Comparison of ENCODE assay signal across 13 mouse cellular contexts in genomic region chr13:91985915-91986589, GRCm38 (mm10).
DNase-seq lines count a peak whose midpoint lies in the region; ATAC-seq and TF ChIP-seq lines count a peak whose summit lies in the region.
"Had no signal": no experiment of that assay in that cellular context is flagged by ENCODE, and none has a peak within 500 bp of the region (broad histone marks: within the 10 kb centered on the region; RNA-seq: fewer than 3 reads in every experiment).

No protein-coding gene starts in this region.

- H3K27ac ChIP-seq in midbrain, embryonic 14.5 days (replicated peaks; ENCODE audit: low read depth, low read length) = peak overlapping the region; percentile 65
- no peak overlapping the region for H3K27ac ChIP-seq in kidney, embryonic 16.5 days (ENCODE audit: low read length)
- H3K27ac ChIP-seq: heart, embryonic 13.5 days; liver, embryonic 14.5 days had no signal

- H3K4me3 ChIP-seq in midbrain, embryonic 14.5 days (replicated peaks; ENCODE audit: low read depth, low read length) = no peak overlapping the region
- H3K4me3 ChIP-seq in kidney, embryonic 16.5 days (ENCODE audit: low read length) = no peak overlapping the region
- H3K4me3 ChIP-seq: heart, embryonic 13.5 days had no signal

- TF ChIP-seq CTCF in brain, embryonic 14.5 days (IDR thresholded peaks at IDR 0.05; ENCODE audit: borderline replicate concordance, extremely low read depth, insufficient read depth, insufficient read length) = no peak

- intact Hi-C loops in left cerebral cortex, postnatal 10 days (cut with DNase I) = no loop called here

- H3K9me3 ChIP-seq in midbrain, embryonic 14.5 days (ENCODE audit: control insufficient read depth, low read length) = 0 out of 2 replicates have a peak, but pooled peaks cover 3% of the 10 kb centered on the region
- no peaks in the 10 kb centered on the region for H3K9me3 ChIP-seq in kidney, embryonic 16.5 days (ENCODE audit: low read length)

- TF ChIP-seq POLR2A in brain, embryonic 14.5 days (IDR thresholded peaks at IDR 0.05; ENCODE audit: borderline replicate concordance, extremely low read depth, insufficient read depth, insufficient read length, poor library complexity, severe bottlenecking) = no peak

- peak; percentile 72 for ATAC-seq in midbrain, embryonic 14.5 days (ENCODE audit: low FRiP score, low TSS enrichment)
- no peak for ATAC-seq in megakaryocyte progenitor cell, adult 5-6 weeks (replicated peaks; ENCODE audit: poor library complexity)
- ATAC-seq in kidney, embryonic 16.5 days (ENCODE audit: low FRiP score, low TSS enrichment) = no peak

- H3K4me1 ChIP-seq in midbrain, embryonic 14.5 days (ENCODE audit: control insufficient read depth, insufficient read depth, low read length) = no peaks in the 10 kb centered on the region; the same call in 1 of the 2 replicates
- H3K4me1 ChIP-seq in kidney, embryonic 16.5 days (ENCODE audit: insufficient read depth, low read length) = no peaks in the 10 kb centered on the region

- DNase-seq in R1 (ENCODE audit: low read depth, low spot score) = peak; percentile 6
- peak; percentile 78 for DNase-seq in brain, embryonic 14.5 days (ENCODE audit: low read depth)
- DNase-seq in forelimb bud, embryonic 11.5 days (ENCODE audit: low read depth, low spot score) = peak; percentile 14
- peak; percentile 72 for DNase-seq in midbrain, embryonic 14.5 days
- no peak for DNase-seq in left cerebral cortex, postnatal 10 days (ENCODE audit: extremely low spot score in 1 of 2, low spot score in 2 of 2)
- DNase-seq: cerebellum, adult 18-20 months; kidney, postnatal 14 days; left cerebral cortex, postnatal 4 days; thymus, postnatal 25 days had no signal

- WGBS in midbrain, embryonic 14.5 days = 51% methylated on average over 7 of the region's 7 CpGs
- 41% methylated on average over 7 of the region's 7 CpGs for WGBS in kidney, embryonic 16.5 days

- H3K9ac ChIP-seq in midbrain, embryonic 14.5 days (replicated peaks; ENCODE audit: low read length) = no peak overlapping the region
- no peak overlapping the region for H3K9ac ChIP-seq in kidney, embryonic 16.5 days (replicated peaks; ENCODE audit: low read length)
- H3K9ac ChIP-seq: heart, embryonic 13.5 days; liver, embryonic 14.5 days had no signal

- H3K4me2 ChIP-seq in midbrain, embryonic 14.5 days (ENCODE audit: low read length) = no peak overlapping the region
- no peak overlapping the region for H3K4me2 ChIP-seq in kidney, embryonic 16.5 days (replicated peaks; ENCODE audit: low read depth, low read length)
- H3K4me2 ChIP-seq: heart, embryonic 13.5 days had no signal

- H3K36me3 ChIP-seq in midbrain, embryonic 14.5 days (ENCODE audit: control insufficient read depth, insufficient read depth, low read length) = no peaks in the 10 kb centered on the region
- H3K36me3 ChIP-seq in kidney, embryonic 16.5 days (ENCODE audit: insufficient read depth, low read length) = no peaks in the 10 kb centered on the region
- H3K36me3 ChIP-seq: heart, embryonic 13.5 days had no signal

- H3K27me3 ChIP-seq in midbrain, embryonic 14.5 days (ENCODE audit: control insufficient read depth, insufficient read depth, low read length) = no peaks in the 10 kb centered on the region
- no peaks in the 10 kb centered on the region for H3K27me3 ChIP-seq in kidney, embryonic 16.5 days (ENCODE audit: insufficient read depth, low read length)
- H3K27me3 ChIP-seq: heart, embryonic 13.5 days had no signal

Comparison
In these comparisons a context has a peak if more than half of its experiments do, and no peak if none do; other contexts are left out.
1. DNase-seq: peak in R1 (single experiment), brain, embryonic 14.5 days (single experiment), forelimb bud, embryonic 11.5 days (single experiment) and midbrain, embryonic 14.5 days (single experiment); none in left cerebral cortex, postnatal 10 days (0 of 2).